Mouse (Mus musculus) cortical plate, adult 2 months (tissue): ENCODE data around the gene 1700008O03Rik. TPM values are rescaled to one million over a fixed set of nuclear protein-coding genes. Genes with fewer than 3 reads are reported as not detected.
A peak's percentile ranks its signal among the peaks of the same experiment; 100 is the strongest.

Source experiments
- H3K27ac ChIP-seq: fragments of 200-500 bp; 2 replicates; pipeline ENCODE4 v1.5.1; 2012; ENCODE audit warnings: low read length, control low read depth, inconsistent platforms; ENCODE audit not compliant: insufficient read depth
- H3K4me1 ChIP-seq: fragments of 200-500 bp; 2 replicates; pipeline ENCODE4 v1.6.1; 2011; ENCODE audit warnings: low read length; ENCODE audit not compliant: control insufficient read depth, insufficient read depth
- H3K4me3 ChIP-seq: fragments of 200-500 bp; 2 replicates; pipeline ENCODE4 v1.5.1; 2011; ENCODE audit warnings: mild to moderate bottlenecking, low read length, control low read depth; ENCODE audit not compliant: insufficient read depth
- CTCF ChIP-seq: fragments of 200-500 bp; IDR thresholded peaks from 2 replicates; pipeline ENCODE4 v1.5.1; 2011; ENCODE audit warnings: mild to moderate bottlenecking, control low read depth, low read length; ENCODE audit not compliant: insufficient read depth; ENCODE audit errors: extremely low read depth
- POLR2A ChIP-seq: fragments of 200-500 bp; IDR thresholded peaks from 2 replicates; pipeline ENCODE4 v1.6.1; 2011; ENCODE audit warnings: mild to moderate bottlenecking, low read length, control low read depth; ENCODE audit not compliant: insufficient read depth; ENCODE audit errors: extremely low read depth
- polyA plus RNA-seq: library from polyadenylated mRNA; depleted of rRNA; stranded (reverse); fragments of >200 nt; gene quantifications from 2 replicates; pipeline ENCODE4 v1.2.3, GENCODE M21; 2012

1700008O03Rik gene
- polyA plus RNA-seq, 1 experiment = 3.7 TPM

GRCm38 (mm10) chr7:44351881-44352749 lies 33.5 kb downstream of the 1700008O03Rik start:
- Histone ChIP-seq H3K27ac (no peak overlapping the region; the same call in 1 of the 2 replicates), H3K4me1 (no peaks in the 10 kb centered on the region), H3K4me3 (no peak overlapping the region)
- TF ChIP-seq POLR2A (no peak), CTCF (no peak)

- Histone ChIP-seq H3K4me3 (no peak overlapping the region), H3K4me1 (no peaks in the 10 kb centered on the region), H3K27ac (no peak overlapping the region)
- TF ChIP-seq POLR2A = no peak
- TF ChIP-seq CTCF = peak; percentile 84
Observed at GRCm38 (mm10) chr7:44350957-44351711, 34.5 kb downstream of the 1700008O03Rik start.

- TF ChIP-seq POLR2A = no peak
- TF ChIP-seq CTCF = no peak
- H3K4me1 ChIP-seq = no peaks in the 10 kb centered on the region
Observed at GRCm38 (mm10) chr7:44349043-44349442, 36.6 kb downstream of the 1700008O03Rik start.

GRCm38 (mm10) chr7:44344622-44345021 lies 41.0 kb downstream of the 1700008O03Rik start:
- H3K4me1 ChIP-seq = peaks cover 6% of the 10 kb centered on the region
- H3K27ac ChIP-seq = no peak overlapping the region; the same call in 1 of the 2 replicates
- no peak overlapping the region for H3K4me3 ChIP-seq
- TF ChIP-seq POLR2A = no peak
- no peak for TF ChIP-seq CTCF

More at GRCm38 (mm10) chr7:44349043-44349442, 36.6 kb downstream of the 1700008O03Rik start:
- H3K4me3 ChIP-seq = no peak overlapping the region
- no peak overlapping the region for H3K27ac ChIP-seq

- Histone ChIP-seq H3K4me1 (peaks cover 11% of the 10 kb centered on the region), H3K27ac (no peak overlapping the region), H3K4me3 (no peak overlapping the region)
- TF ChIP-seq POLR2A = no peak
- no peak for TF ChIP-seq CTCF
Observed at GRCm38 (mm10) chr7:44343459-44344015, 42.1 kb downstream of the 1700008O03Rik start.

- Histone ChIP-seq H3K4me3 (no peak overlapping the region), H3K27ac (peak overlapping the region; percentile 0; the same call in 1 of the 2 replicates), H3K4me1 (peaks cover 11% of the 10 kb centered on the region)
- TF ChIP-seq POLR2A (no peak), CTCF (no peak)
Observed at GRCm38 (mm10) chr7:44341714-44342113, 43.9 kb downstream of the 1700008O03Rik start.

- TF ChIP-seq POLR2A = no peak
- TF ChIP-seq CTCF = no peak
- Histone ChIP-seq H3K27ac (no peak overlapping the region), H3K4me1 (peaks cover 11% of the 10 kb centered on the region), H3K4me3 (no peak overlapping the region)
Observed at GRCm38 (mm10) chr7:44341119-44341518, 44.5 kb downstream of the 1700008O03Rik start.

- Histone ChIP-seq H3K27ac (no peak overlapping the region), H3K4me1 (peaks cover 11% of the 10 kb centered on the region), H3K4me3 (no peak overlapping the region)
- no peak for TF ChIP-seq CTCF
- no peak for TF ChIP-seq POLR2A
Observed at GRCm38 (mm10) chr7:44340226-44340625, 45.4 kb downstream of the 1700008O03Rik start.

- TF ChIP-seq CTCF (no peak), POLR2A (no peak)
- 0 out of 2 replicates have a peak overlapping the region, but pooled peaks have one; percentile 11 for H3K27ac ChIP-seq
Observed at GRCm38 (mm10) chr7:44337121-44337849, 48.3 kb downstream of the 1700008O03Rik start.

More at GRCm38 (mm10) chr7:44337121-44337849, 48.3 kb downstream of the 1700008O03Rik start:
- peaks cover 11% of the 10 kb centered on the region for H3K4me1 ChIP-seq
- H3K4me3 ChIP-seq = peak overlapping the region; percentile 70
